Mouse (Mus musculus): ENCODE results near the gene Coro2b. TPM values are rescaled to one million over a fixed set of nuclear protein-coding genes. Genes with fewer than 3 reads are reported as not detected.

The Coro2b gene
- polyA plus RNA-seq, 1 experiment = 3.1 TPM

DNA sequence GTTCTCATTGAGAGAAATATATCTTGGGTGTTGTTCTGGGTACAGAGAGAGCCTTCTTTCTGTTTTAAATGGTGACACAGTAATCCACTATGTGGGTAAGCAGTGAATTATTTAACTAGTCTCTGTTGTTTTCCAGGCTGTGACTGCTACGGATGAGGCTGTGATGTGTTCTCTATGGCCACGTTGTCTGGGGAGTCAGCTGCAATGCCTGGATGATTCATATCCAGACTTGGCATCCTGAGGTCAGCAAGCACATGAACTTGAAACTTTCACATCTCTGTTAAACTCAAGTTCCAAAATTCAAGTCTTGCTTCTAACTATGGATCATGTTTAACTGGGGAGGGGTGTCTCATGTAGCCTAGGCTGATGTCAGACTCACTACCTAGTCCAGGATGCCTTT is 142.7 kb downstream of the Coro2b start:
- H3K4me1 ChIP-seq (ENCODE audit: control insufficient read depth, insufficient read depth, low read length) = no peaks in the 10 kb centered on the region
- no peaks in the 10 kb centered on the region for H3K27me3 ChIP-seq (ENCODE audit: control insufficient read depth, insufficient read depth, low read length, poor library complexity, severe bottlenecking)
- H3K36me3 ChIP-seq (ENCODE audit: control insufficient read depth, insufficient read depth, low read length, poor library complexity, severe bottlenecking) = no peaks in the 10 kb centered on the region
- H3K9me3 ChIP-seq (replicated peaks; ENCODE audit: control insufficient read depth, insufficient read depth, low read length, poor library complexity, severe bottlenecking) = no peaks in the 10 kb centered on the region
- H3K9ac ChIP-seq (ENCODE audit: low read depth, poor library complexity, severe bottlenecking) = no peak overlapping the region
- H3K4me3 ChIP-seq (ENCODE audit: low read depth, low read length) = no peak overlapping the region
- TF ChIP-seq POLR2A (IDR thresholded peaks at IDR 0.05; ENCODE audit: insufficient read depth, low read length) (no peak), EP300 (IDR thresholded peaks at IDR 0.05; ENCODE audit: insufficient read depth, low read depth, low read length) (no peak), CTCF (IDR thresholded peaks at IDR 0.05; ENCODE audit: low read depth, low read length) (no peak)
- no peak overlapping the region for H3K27ac ChIP-seq (ENCODE audit: insufficient read depth, low read length)

DNA sequence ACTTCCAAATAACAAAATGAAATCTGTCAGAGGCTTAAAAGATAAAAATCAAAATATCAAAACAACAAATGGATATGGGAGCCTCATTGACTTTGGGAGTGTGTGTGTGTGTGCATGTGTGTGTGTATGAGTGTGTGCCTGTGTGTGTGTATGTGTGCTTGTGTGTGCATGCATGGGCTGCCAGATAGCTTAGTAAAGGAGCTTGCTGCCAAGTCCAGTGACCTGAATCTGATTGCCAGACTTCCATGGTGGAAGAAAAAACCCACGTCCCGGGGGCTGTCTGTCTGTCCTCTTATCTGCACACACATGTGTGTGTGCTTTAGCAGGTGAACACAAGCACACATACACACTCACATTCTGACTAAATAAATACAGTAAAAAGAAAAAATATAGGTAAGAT is 143.3 kb downstream of the Coro2b start:
- Histone ChIP-seq H3K4me1 (ENCODE audit: control insufficient read depth, insufficient read depth, low read length) (no peaks in the 10 kb centered on the region), H3K27ac (ENCODE audit: insufficient read depth, low read length) (no peak overlapping the region), H3K36me3 (ENCODE audit: control insufficient read depth, insufficient read depth, low read length, poor library complexity, severe bottlenecking) (no peaks in the 10 kb centered on the region), H3K9ac (ENCODE audit: low read depth, poor library complexity, severe bottlenecking) (no peak overlapping the region), H3K9me3 (replicated peaks; ENCODE audit: control insufficient read depth, insufficient read depth, low read length, poor library complexity, severe bottlenecking) (no peaks in the 10 kb centered on the region), H3K4me3 (ENCODE audit: low read depth, low read length) (no peak overlapping the region), H3K27me3 (ENCODE audit: control insufficient read depth, insufficient read depth, low read length, poor library complexity, severe bottlenecking) (no peaks in the 10 kb centered on the region)
- TF ChIP-seq POLR2A (IDR thresholded peaks at IDR 0.05; ENCODE audit: insufficient read depth, low read length) = no peak
- no peak for TF ChIP-seq CTCF (IDR thresholded peaks at IDR 0.05; ENCODE audit: low read depth, low read length)

DNA sequence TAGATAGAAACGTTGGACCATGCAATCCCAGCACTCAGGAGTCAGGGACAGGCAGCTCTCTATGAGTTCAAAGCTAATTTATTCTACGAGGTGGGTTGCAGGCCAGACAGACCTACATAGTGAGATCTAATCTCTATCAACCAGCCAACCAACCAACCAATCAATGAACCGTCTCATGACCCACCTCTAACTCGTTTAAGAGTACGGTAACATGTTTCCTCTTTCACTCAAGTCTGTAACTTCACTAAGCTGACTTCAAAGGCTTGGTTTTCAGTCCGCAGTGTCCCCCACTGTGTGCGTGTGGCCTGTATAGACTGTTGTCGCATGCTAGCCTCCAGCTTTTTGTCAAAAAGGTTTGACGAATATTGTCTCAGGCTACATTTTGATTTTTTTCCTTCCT is 147.1 kb downstream of the Coro2b start:
- Histone ChIP-seq H3K4me1 (ENCODE audit: control insufficient read depth, insufficient read depth, low read length) (no peaks in the 10 kb centered on the region), H3K36me3 (ENCODE audit: control insufficient read depth, insufficient read depth, low read length, poor library complexity, severe bottlenecking) (no peaks in the 10 kb centered on the region), H3K9me3 (replicated peaks; ENCODE audit: control insufficient read depth, insufficient read depth, low read length, poor library complexity, severe bottlenecking) (no peaks in the 10 kb centered on the region), H3K27ac (ENCODE audit: insufficient read depth, low read length) (no peak overlapping the region), H3K9ac (ENCODE audit: low read depth, poor library complexity, severe bottlenecking) (no peak overlapping the region), H3K27me3 (ENCODE audit: control insufficient read depth, insufficient read depth, low read length, poor library complexity, severe bottlenecking) (no peaks in the 10 kb centered on the region), H3K4me3 (ENCODE audit: low read depth, low read length) (no peak overlapping the region)
- TF ChIP-seq POLR2A (IDR thresholded peaks at IDR 0.05; ENCODE audit: insufficient read depth, low read length) (no peak), CTCF (IDR thresholded peaks at IDR 0.05; ENCODE audit: low read depth, low read length) (no peak), EP300 (IDR thresholded peaks at IDR 0.05; ENCODE audit: insufficient read depth, low read depth, low read length) (no peak)

DNA sequence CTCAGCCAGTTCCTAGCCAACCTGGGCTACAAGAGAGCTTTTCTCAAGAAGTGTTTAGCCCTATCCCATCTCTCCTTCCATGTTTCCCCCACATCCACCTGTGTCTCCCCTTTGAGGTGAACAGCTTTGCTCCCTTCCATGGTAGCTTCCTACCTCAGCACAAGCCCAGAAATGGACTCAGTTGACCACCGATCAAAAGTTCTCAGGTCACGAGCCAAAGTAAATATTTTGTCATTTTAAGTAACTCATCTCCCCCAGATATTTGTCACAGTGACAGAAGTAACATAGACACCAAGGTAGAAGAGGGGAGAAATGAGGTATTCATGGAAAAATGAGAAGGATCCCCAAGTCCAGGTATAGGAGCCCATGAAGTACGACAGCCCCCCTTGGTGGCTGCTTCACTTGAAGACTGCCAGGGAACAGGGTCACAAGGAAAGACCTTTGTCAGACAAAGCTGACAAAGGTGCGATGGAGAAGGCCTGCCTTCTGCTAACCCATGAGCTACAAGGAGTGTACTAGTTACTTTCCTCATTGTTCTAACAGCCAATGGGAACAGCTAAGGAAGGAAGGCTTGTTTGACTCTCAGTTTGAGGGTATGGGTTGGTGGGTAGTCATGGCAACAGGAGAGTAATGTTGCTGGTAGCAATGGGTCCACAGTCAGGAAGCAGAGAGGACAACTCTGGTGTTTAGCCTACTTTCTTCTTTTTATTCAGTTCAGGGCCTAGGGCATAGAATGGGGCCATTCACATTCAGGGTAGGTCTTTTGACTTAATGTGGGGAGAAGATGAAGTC is 150.9 kb downstream of the Coro2b start:
- H3K27me3 ChIP-seq (ENCODE audit: control insufficient read depth, insufficient read depth, low read length, poor library complexity, severe bottlenecking) = no peaks in the 10 kb centered on the region
- H3K27ac ChIP-seq (ENCODE audit: insufficient read depth, low read length) = no peak overlapping the region
- TF ChIP-seq CTCF (IDR thresholded peaks at IDR 0.05; ENCODE audit: low read depth, low read length) (no peak), EP300 (IDR thresholded peaks at IDR 0.05; ENCODE audit: insufficient read depth, low read depth, low read length) (no peak), POLR2A (IDR thresholded peaks at IDR 0.05; ENCODE audit: insufficient read depth, low read length) (no peak)
- no peak overlapping the region for H3K4me3 ChIP-seq (ENCODE audit: low read depth, low read length)
- H3K4me1 ChIP-seq (ENCODE audit: control insufficient read depth, insufficient read depth, low read length) = no peaks in the 10 kb centered on the region
- no peak overlapping the region for H3K9ac ChIP-seq (ENCODE audit: low read depth, poor library complexity, severe bottlenecking)
- H3K9me3 ChIP-seq (replicated peaks; ENCODE audit: control insufficient read depth, insufficient read depth, low read length, poor library complexity, severe bottlenecking) = no peaks in the 10 kb centered on the region
- H3K36me3 ChIP-seq (ENCODE audit: control insufficient read depth, insufficient read depth, low read length, poor library complexity, severe bottlenecking) = no peaks in the 10 kb centered on the region

DNA sequence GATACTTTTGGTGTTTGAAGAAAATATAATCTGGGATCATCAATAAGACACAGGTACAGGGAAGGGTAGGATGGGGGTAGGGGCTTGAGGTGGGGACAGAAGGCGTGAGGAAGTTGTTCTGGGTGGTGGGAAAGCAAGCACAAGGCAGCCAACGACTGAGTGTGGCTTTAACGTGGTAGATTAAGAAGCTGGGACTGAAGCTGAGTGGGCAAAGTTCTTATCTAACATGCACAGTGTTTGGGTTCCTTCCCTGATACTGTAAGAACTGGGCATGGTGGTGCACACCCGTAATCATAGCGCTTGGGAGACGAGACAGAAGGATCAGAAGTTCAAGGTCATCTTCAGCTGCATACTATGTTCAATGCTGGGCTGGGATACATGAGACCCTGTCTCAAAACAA is 151.8 kb downstream of the Coro2b start:
- no peak overlapping the region for H3K27ac ChIP-seq (ENCODE audit: insufficient read depth, low read length)
- TF ChIP-seq CTCF (IDR thresholded peaks at IDR 0.05; ENCODE audit: low read depth, low read length) = no peak
- no peak for TF ChIP-seq POLR2A (IDR thresholded peaks at IDR 0.05; ENCODE audit: insufficient read depth, low read length)
- no peak for TF ChIP-seq EP300 (IDR thresholded peaks at IDR 0.05; ENCODE audit: insufficient read depth, low read depth, low read length)
- H3K9ac ChIP-seq (ENCODE audit: low read depth, poor library complexity, severe bottlenecking) = no peak overlapping the region

DNA sequence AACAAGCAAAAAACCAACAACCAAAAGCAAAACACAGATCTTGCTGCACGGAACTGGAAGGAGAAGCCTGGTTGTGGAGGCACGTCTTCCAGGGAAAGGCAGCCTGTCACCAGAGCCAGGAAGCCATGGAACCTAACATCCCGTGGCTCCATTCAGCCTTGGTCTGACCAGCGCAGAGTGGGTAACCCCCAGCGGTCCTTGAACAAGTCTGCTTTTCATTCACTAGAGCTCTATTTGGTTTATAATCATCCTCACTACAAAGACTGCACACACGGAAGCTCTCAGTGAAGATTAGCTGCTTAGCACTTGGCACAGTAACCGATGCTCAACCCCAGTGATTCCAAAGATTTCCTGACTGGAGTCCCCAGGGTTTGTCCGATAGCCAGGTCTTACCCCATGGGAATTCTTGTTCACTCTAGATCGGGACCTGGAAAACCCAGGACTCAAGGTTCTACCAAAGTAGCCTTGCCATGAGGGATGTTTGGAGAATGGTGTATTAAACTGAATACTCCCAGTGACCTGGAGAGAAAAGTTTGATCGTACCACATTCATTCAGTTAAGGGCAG is 154.2 kb downstream of the Coro2b start:
- H3K27ac ChIP-seq (ENCODE audit: insufficient read depth, low read length) = no peak overlapping the region
- H3K4me1 ChIP-seq (ENCODE audit: control insufficient read depth, insufficient read depth, low read length) = peaks cover 2% of the 10 kb centered on the region
- no peaks in the 10 kb centered on the region for H3K9me3 ChIP-seq (replicated peaks; ENCODE audit: control insufficient read depth, insufficient read depth, low read length, poor library complexity, severe bottlenecking)
- no peak overlapping the region for H3K9ac ChIP-seq (ENCODE audit: low read depth, poor library complexity, severe bottlenecking)
- peaks cover 4% of the 10 kb centered on the region; the same call in 1 of the 2 replicates for H3K36me3 ChIP-seq (ENCODE audit: control insufficient read depth, insufficient read depth, low read length, poor library complexity, severe bottlenecking)
- no peak overlapping the region for H3K4me3 ChIP-seq (ENCODE audit: low read depth, low read length)
- no peaks in the 10 kb centered on the region for H3K27me3 ChIP-seq (ENCODE audit: control insufficient read depth, insufficient read depth, low read length, poor library complexity, severe bottlenecking)
- TF ChIP-seq EP300 (IDR thresholded peaks at IDR 0.05; ENCODE audit: insufficient read depth, low read depth, low read length) (no peak), CTCF (IDR thresholded peaks at IDR 0.05; ENCODE audit: low read depth, low read length) (no peak), POLR2A (IDR thresholded peaks at IDR 0.05; ENCODE audit: insufficient read depth, low read length) (no peak)

More for the DNA sequence above, 151.8 kb downstream of the Coro2b start:
- Histone ChIP-seq H3K4me1 (ENCODE audit: control insufficient read depth, insufficient read depth, low read length) (peaks cover 2% of the 10 kb centered on the region), H3K4me3 (ENCODE audit: low read depth, low read length) (no peak overlapping the region), H3K27me3 (ENCODE audit: control insufficient read depth, insufficient read depth, low read length, poor library complexity, severe bottlenecking) (no peaks in the 10 kb centered on the region), H3K9me3 (replicated peaks; ENCODE audit: control insufficient read depth, insufficient read depth, low read length, poor library complexity, severe bottlenecking) (no peaks in the 10 kb centered on the region), H3K36me3 (ENCODE audit: control insufficient read depth, insufficient read depth, low read length, poor library complexity, severe bottlenecking) (no peaks in the 10 kb centered on the region)

Measured in ES-Bruce4 (cell line).